Mouse (Mus musculus): ENCODE results near the gene B3galt5. TPM values are rescaled to one million over a fixed set of nuclear protein-coding genes. Genes with fewer than 3 reads are reported as not detected.

Gene B3galt5
- 3.6 TPM for polyA plus RNA-seq (2017; shearing (Covaris generic))

DNA sequence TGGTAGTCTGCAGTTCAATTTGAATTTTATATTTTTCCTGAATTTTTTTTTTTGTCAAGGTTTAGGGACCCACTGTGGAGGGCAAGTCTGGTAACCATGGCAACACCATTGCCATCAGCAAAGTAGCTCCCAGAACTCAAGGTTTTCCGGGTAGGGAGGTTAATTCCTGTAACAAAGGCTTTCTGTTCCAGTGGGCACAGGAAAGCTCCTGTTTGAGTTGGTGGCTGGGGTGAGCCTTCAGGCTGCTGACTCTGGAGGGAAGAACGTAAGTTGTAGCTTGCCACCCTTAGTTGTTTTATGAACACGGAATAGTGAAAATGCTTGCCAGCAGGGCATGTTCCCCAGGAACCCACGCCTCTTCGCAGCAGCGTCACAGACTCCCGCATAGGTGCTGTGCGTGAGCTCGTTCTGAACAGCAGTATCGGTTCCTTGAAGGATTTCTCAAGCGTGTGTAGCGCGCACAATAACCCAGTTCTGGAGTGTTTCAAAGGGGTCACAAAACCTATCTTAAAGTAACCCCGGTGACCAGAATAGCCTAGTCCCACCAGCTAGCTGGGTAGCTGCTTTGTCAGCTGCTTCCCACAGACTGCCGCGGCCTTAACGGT, at the start of gene B3galt5:
Gene B3galt5, plus strand, starts transcription at position 436 of the 605 bp plus-strand sequence.

DNA sequence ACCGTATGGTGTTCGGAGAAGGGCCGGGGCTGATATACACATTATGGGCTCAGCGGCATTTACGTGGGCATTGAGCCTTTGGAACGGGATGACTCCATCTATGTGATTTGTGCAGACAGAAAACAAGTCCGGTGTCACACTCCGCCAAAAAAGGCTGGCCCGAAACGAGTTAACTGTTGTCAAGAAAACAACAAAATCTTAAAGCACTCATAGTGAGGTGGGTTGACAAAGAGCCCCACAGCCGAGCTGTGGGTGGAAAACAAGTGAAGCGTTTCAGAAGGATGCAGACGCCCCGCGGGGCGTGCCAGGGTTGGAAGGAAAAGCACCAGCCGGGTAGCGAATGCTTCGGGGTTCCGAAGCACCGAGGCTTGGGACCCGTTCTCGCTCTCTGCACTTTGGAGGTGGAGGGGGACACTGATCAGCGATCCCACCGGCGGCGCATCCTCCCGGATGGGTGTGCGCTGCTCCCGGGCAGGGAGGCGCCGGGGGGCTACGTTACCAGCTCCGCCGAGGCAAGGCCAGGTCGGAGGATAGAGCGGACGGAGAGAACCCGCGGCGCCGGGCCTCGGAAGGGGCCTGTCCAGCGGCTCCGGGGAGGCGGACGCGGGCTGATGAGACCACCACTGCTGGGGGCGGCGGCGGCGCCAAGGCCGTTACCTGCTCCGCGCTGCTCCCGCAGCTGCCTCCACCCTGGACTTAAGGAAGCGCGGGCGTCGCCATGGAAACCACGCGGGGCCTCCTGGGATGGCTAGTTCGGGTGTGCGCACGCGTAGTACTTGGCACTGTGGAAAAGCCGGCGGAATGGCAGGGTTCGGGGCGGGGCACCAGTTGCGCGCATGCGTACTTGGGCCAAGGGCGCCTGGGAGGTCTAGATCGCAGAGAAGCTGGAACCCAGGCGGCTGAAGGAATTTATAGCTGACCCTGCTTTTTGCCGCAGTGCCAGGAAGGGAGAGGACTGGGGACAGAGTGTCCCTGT, 43.8 kb upstream of the B3galt5 start, which contains the start of gene Lca5l:
Gene Lca5l, minus strand, starts transcription at position 741 of the 976 bp plus-strand sequence.

DNA sequence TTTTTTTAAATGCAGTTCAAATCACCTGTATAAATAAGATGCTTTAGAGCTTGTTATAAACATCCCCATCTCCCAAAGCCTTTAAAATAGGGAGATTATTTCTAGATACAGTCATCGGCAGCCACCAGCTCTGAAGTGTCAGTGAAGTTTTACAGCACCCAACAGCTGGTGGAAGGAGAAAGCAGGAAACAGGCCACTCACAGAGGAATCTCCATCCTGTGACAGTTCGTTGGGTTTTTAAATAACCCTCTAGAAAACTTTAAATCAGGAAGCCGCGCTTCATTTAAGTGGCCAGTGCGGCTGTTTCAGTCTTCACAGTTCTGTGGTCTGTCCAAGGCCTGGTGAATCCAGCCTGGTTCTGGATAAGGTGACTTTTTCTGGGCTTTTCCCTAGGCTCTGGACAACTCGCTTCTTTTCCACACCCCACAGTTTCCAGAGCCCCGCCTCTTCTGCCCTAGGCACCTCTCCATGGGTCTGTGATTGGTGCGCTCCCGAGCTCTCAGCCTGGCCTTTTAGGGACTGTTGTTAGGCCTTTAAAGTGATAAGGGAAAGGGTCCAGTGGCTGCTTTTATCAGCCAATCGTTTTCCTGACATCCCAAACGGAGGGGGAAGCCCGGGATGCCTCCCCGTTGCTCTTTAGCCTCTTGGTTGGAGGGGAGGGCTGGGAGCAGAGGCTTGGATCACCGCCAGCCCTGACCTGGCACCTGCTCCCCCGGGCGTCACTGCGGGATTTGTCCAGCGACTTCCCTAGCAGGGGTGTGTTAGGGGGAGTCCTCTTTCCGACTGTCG, 35.5 kb upstream of the B3galt5 start, which contains the start of gene Sh3bgr:
Gene Sh3bgr, plus strand, starts transcription at position 538 of the 789 bp plus-strand sequence.

Other genes starting within 250 kb of the B3galt5 start
- gene Psmg1, start 244.8 kb upstream of the B3galt5 start, polyA plus RNA-seq (2017; shearing (Covaris generic)): 64.0 TPM
- 32.5 TPM for gene Brwd1, start 153.3 kb upstream of the B3galt5 start, polyA plus RNA-seq (2017; shearing (Covaris generic))
- 85.8 TPM for gene Hmgn1, start 108.1 kb upstream of the B3galt5 start, polyA plus RNA-seq (2017; shearing (Covaris generic))
- gene Wrb, start 90.4 kb upstream of the B3galt5 start, polyA plus RNA-seq (2017; shearing (Covaris generic)): 14.8 TPM
- not detected for gene Lca5l, start 43.5 kb upstream of the B3galt5 start, polyA plus RNA-seq (2017; shearing (Covaris generic))
- not detected for gene Sh3bgr, start 35.4 kb upstream of the B3galt5 start, polyA plus RNA-seq (2017; shearing (Covaris generic))
- not detected for gene Itgb2l, start 207.8 kb downstream of the B3galt5 start, polyA plus RNA-seq (2017; shearing (Covaris generic))
- gene Pcp4, start 231.8 kb downstream of the B3galt5 start, polyA plus RNA-seq (2017; shearing (Covaris generic)): not detected